Mouse (Mus musculus) G1E (cell line): Measurements from ENCODE around the gene Kdm2b.

Experiments
- CTCF ChIP-seq: IDR thresholded peaks from 2 replicates; pipeline ENCODE4 v1.5.1; 2012; ENCODE audit warnings: low read depth, low read length, inconsistent platforms, mixed read lengths
- POLR2AphosphoS5 ChIP-seq: IDR thresholded peaks from 2 replicates; pipeline ENCODE4 v1.6.1; 2012; ENCODE audit warnings: low read depth, low read length, inconsistent platforms; ENCODE audit not compliant: insufficient replicate concordance

DNA sequence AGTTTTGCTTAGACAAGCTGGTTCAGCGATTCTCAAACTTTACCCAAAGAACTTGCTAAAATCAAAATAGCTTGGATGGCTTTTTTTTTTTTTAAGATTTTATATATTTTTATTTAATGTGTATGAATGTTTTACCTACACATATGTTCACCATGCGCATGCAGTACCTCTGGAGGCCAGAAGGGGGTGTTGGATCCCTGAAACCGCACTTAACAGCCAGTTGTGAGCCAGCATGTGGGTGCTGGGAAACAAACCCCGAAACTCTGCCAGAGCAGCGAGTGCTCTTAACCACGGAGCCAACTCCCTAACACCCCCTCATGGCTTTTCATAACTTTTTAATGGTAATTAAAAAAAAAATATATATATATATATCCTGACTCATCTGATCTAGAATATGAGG lies 21.2 kb upstream of the Kdm2b start:
- TF ChIP-seq CTCF (no peak), POLR2AphosphoS5 (no peak)
